Mouse (Mus musculus) hindbrain, embryonic 14.5 days (tissue): ENCODE results near the gene Itgb2. TPM values are rescaled to one million over a fixed set of nuclear protein-coding genes. Genes with fewer than 3 reads are reported as not detected.

ENCODE experiments used
- ATAC-seq: fragments of 200-750 bp; cut with Nextera tagmentation; 2 replicates; pipeline ENCODE4 v1.8.0; 2017; ENCODE audit warnings: moderate number of reproducible peaks, mild to moderate bottlenecking, moderate TSS enrichment, moderate library complexity; ENCODE audit not compliant: low FRiP score
- DNase-seq: peaks from one replicate; pipeline ENCODE4 v3.0.0-alpha.2; 2015; ENCODE audit warnings: low spot score
- H3K27ac ChIP-seq: fragments of 300-500 bp; sonication (generic); 2 replicates; pipeline ENCODE4 v1.5.1; 2014; ENCODE audit warnings: mild to moderate bottlenecking, moderate library complexity
- H3K27me3 ChIP-seq: fragments of 300-500 bp; sonication (generic); 2 replicates; pipeline ENCODE4 v1.6.1; 2014; ENCODE audit warnings: mild to moderate bottlenecking, low read length, mixed read lengths; ENCODE audit not compliant: control insufficient read depth, insufficient read depth
- H3K36me3 ChIP-seq: fragments of 300-500 bp; sonication (generic); replicated peaks from 2 replicates; pipeline ENCODE4 v1.6.1; 2014; ENCODE audit not compliant: control insufficient read depth, insufficient read depth
- H3K4me1 ChIP-seq: fragments of 300-500 bp; sonication (generic); replicated peaks from 2 replicates; pipeline ENCODE4 v1.6.1; 2014; ENCODE audit warnings: antibody characterized with exemption, low read length, mixed read lengths; ENCODE audit not compliant: control insufficient read depth, insufficient read depth
- H3K4me2 ChIP-seq: fragments of 300-500 bp; sonication (generic); replicated peaks from 2 replicates; pipeline ENCODE4 v1.6.1; 2014; ENCODE audit warnings: mild to moderate bottlenecking, moderate library complexity
- H3K4me3 ChIP-seq: fragments of 300-500 bp; sonication (generic); replicated peaks from 2 replicates; pipeline ENCODE4 v1.5.1; 2014; ENCODE audit warnings: mild to moderate bottlenecking, low read length
- H3K9ac ChIP-seq: fragments of 300-500 bp; sonication (generic); 2 replicates; pipeline ENCODE4 v1.6.1; 2014
- H3K9me3 ChIP-seq: fragments of 300-500 bp; sonication (generic); 2 replicates; pipeline ENCODE4 v1.6.1; 2016; ENCODE audit warnings: low read length; ENCODE audit not compliant: control insufficient read depth
- WGBS: fragments of 180-500 bp; shearing (Covaris S2); extraction: QIAGEN DNeasy Blood & Tissue Kit; methylation state at CpG from one replicate; pipeline ENCODE4 v1.1.7; 2014; 5-methylcytosine and 5-hydroxymethylcytosine counted together
- polyA plus RNA-seq: library from polyadenylated mRNA; unstranded; fragments of >200 nt; fragmentation: Nextera tagmentation; extraction: Ambion mirVana; gene quantifications from 2 replicates; pipeline ENCODE4 v1.2.1, GENCODE M21; 2014

The Itgb2 gene
- 0.99 and 1.1 TPM in 2 replicates for polyA plus RNA-seq

- H3K4me1 ChIP-seq = no peaks in the 10 kb centered on the region
- H3K4me2 ChIP-seq = no peak within 1 kb of the TSS
- no peaks in the 10 kb centered on the region for H3K36me3 ChIP-seq
- no peak within 1 kb of the TSS for H3K4me3 ChIP-seq
- H3K9ac ChIP-seq = no peak within 1 kb of the TSS
- DNase-seq (no peak), ATAC-seq (no peak)
- H3K27ac ChIP-seq = no peak within 1 kb of the TSS
- WGBS = 81% methylated on average over 9 of the region's 9 CpGs
- H3K9me3 ChIP-seq = no peaks in the 10 kb centered on the region
- H3K27me3 ChIP-seq = no peaks in the 10 kb centered on the region
Observed at GRCm38 (mm10) chr10:77530140-77530539, at the start of gene Itgb2. TSS of gene Itgb2 (plus strand) at chr10:77530252.

- Histone ChIP-seq H3K9ac (no peak overlapping the region), H3K27ac (no peak overlapping the region), H3K4me1 (no peaks in the 10 kb centered on the region), H3K4me3 (no peak overlapping the region), H3K36me3 (peaks cover 12% of the 10 kb centered on the region), H3K9me3 (no peaks in the 10 kb centered on the region), H3K4me2 (no peak overlapping the region), H3K27me3 (no peaks in the 10 kb centered on the region)
- DNase-seq = no peak
- ATAC-seq = no peak
Observed at GRCm38 (mm10) chr10:77481814-77482213, 48.2 kb upstream of the Itgb2 start.

- no peak overlapping the region for H3K4me3 ChIP-seq
- no peak overlapping the region for H3K4me2 ChIP-seq
- no peaks in the 10 kb centered on the region for H3K27me3 ChIP-seq
- H3K36me3 ChIP-seq = peaks cover 38% of the 10 kb centered on the region
- H3K27ac ChIP-seq = no peak overlapping the region
- no peaks in the 10 kb centered on the region for H3K9me3 ChIP-seq
- H3K9ac ChIP-seq = no peak overlapping the region
- 75% methylated on average over 18 of the region's 18 CpGs for WGBS
- no peak for DNase-seq
- no peaks in the 10 kb centered on the region for H3K4me1 ChIP-seq
- no peak for ATAC-seq
Observed at GRCm38 (mm10) chr10:77484205-77484935, 45.7 kb upstream of the Itgb2 start.

GRCm38 (mm10) chr10:77485786-77486185, 44.3 kb upstream of the Itgb2 start:
- Histone ChIP-seq H3K4me2 (no peak overlapping the region), H3K27me3 (no peaks in the 10 kb centered on the region), H3K4me1 (no peaks in the 10 kb centered on the region), H3K9me3 (no peaks in the 10 kb centered on the region), H3K27ac (no peak overlapping the region), H3K9ac (no peak overlapping the region), H3K4me3 (no peak overlapping the region), H3K36me3 (peaks cover 49% of the 10 kb centered on the region)
- no peak for ATAC-seq
- WGBS = 89% methylated on average over 3 of the region's 3 CpGs
- DNase-seq = no peak

GRCm38 (mm10) chr10:77488168-77488567, 41.9 kb upstream of the Itgb2 start:
- H3K4me3 ChIP-seq = no peak overlapping the region
- H3K27ac ChIP-seq = no peak overlapping the region
- H3K36me3 ChIP-seq = peaks cover 53% of the 10 kb centered on the region
- 96% methylated on average over 7 of the region's 7 CpGs for WGBS
- no peak overlapping the region for H3K4me2 ChIP-seq
- H3K9ac ChIP-seq = no peak overlapping the region
- no peaks in the 10 kb centered on the region for H3K4me1 ChIP-seq
- no peak for ATAC-seq
- no peak for DNase-seq
- H3K27me3 ChIP-seq = no peaks in the 10 kb centered on the region
- H3K9me3 ChIP-seq = 0 out of 2 replicates have a peak, but pooled peaks cover 6% of the 10 kb centered on the region

- DNase-seq (no peak), ATAC-seq (no peak)
- Histone ChIP-seq H3K36me3 (peaks cover 62% of the 10 kb centered on the region), H3K9ac (no peak overlapping the region), H3K4me1 (no peaks in the 10 kb centered on the region), H3K27me3 (no peaks in the 10 kb centered on the region), H3K4me2 (no peak overlapping the region), H3K4me3 (no peak overlapping the region), H3K9me3 (0 out of 2 replicates have a peak, but pooled peaks cover 6% of the 10 kb centered on the region), H3K27ac (no peak overlapping the region)
- WGBS = 90% methylated on average over 6 of the region's 6 CpGs
Observed at GRCm38 (mm10) chr10:77491585-77491984, 38.5 kb upstream of the Itgb2 start.

- ATAC-seq (no peak), DNase-seq (no peak)
- 97% methylated on average over 3 of the region's 3 CpGs for WGBS
- no peak overlapping the region for H3K4me2 ChIP-seq
- H3K27ac ChIP-seq = no peak overlapping the region
- H3K36me3 ChIP-seq = peaks cover 55% of the 10 kb centered on the region
- no peak overlapping the region for H3K4me3 ChIP-seq
- no peaks in the 10 kb centered on the region for H3K4me1 ChIP-seq
- no peak overlapping the region for H3K9ac ChIP-seq
- 0 out of 2 replicates have a peak, but pooled peaks cover 6% of the 10 kb centered on the region for H3K9me3 ChIP-seq
- no peaks in the 10 kb centered on the region for H3K27me3 ChIP-seq
Observed at GRCm38 (mm10) chr10:77492885-77493284, 37.2 kb upstream of the Itgb2 start.

- no peak for DNase-seq
- H3K4me3 ChIP-seq = no peak overlapping the region
- H3K36me3 ChIP-seq = peaks cover 50% of the 10 kb centered on the region
- no peak overlapping the region for H3K9ac ChIP-seq
- ATAC-seq = no peak
- H3K27ac ChIP-seq = no peak overlapping the region
- no peaks in the 10 kb centered on the region for H3K4me1 ChIP-seq
- 0 out of 2 replicates have a peak, but pooled peaks cover 6% of the 10 kb centered on the region for H3K9me3 ChIP-seq
- WGBS = 96% methylated on average over 13 of the region's 13 CpGs
- no peak overlapping the region for H3K4me2 ChIP-seq
- H3K27me3 ChIP-seq = no peaks in the 10 kb centered on the region
Observed at GRCm38 (mm10) chr10:77497185-77497584, 32.9 kb upstream of the Itgb2 start.

GRCm38 (mm10) chr10:77498254-77498653, 31.8 kb upstream of the Itgb2 start:
- Histone ChIP-seq H3K27ac (no peak overlapping the region), H3K4me3 (no peak overlapping the region), H3K36me3 (peaks cover 60% of the 10 kb centered on the region), H3K27me3 (no peaks in the 10 kb centered on the region), H3K9me3 (no peaks in the 10 kb centered on the region), H3K4me1 (no peaks in the 10 kb centered on the region), H3K4me2 (no peak overlapping the region), H3K9ac (no peak overlapping the region)
- 91% methylated on average over 6 of the region's 6 CpGs for WGBS
- DNase-seq (no peak), ATAC-seq (no peak)
